Mouse (Mus musculus): ENCODE results near the gene Zfp40. TPM values are rescaled to one million over a fixed set of nuclear protein-coding genes. Genes with fewer than 3 reads are reported as not detected.
"Not testable (repeated sequence)": the region's sequence is repeated elsewhere in the genome, so short reads cannot be mapped to it uniquely, and the experiment has no call there.

Gene Zfp40
- polyA plus RNA-seq (2015; fragmentation: Nextera tagmentation; extraction: Ambion mirVana): 40.1 and 42.8 TPM in 2 replicates

DNA sequence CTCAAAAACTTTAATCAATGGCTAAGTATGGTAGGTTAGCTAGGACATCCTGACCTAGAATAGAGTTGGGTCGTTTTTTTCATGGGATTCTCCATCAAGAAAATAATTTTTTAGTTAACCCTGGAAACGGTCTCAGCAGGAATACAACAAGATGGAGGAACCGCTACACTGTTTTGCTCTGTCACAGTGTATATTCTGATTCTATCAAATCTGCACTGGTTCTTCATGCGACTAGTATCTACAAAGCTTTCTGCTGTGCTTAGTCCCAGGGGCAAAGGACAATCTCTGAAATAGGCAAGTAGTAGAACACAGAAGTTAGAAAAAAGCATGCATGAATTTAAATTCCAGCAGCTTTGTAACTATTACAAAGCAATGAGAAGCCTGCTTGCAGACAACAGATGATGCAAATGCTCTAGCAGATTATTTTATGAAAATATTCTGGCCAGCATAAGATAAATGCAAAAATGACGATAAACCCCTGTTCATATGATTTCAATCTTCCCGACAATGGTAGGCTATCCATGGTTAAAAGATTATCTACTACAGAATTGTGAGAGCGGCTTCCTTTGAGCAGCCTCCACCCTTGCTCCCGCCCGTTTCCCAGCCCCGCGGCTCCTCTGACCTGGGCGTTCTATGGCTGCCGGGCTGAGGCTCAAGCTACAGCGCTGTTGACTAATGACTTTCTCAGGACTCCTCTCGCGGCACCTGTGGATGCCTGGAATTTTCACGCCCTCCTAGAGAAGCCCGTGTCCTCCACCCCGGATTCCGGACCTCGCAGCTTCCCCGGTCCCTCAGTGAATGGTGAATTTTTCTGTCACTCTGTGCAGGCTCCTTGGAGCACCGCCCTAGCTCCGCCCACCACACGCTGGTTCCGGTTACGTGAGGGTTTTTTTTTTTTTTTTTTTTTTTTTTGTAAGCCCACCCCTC, at the start of gene Zfp40:
Gene Zfp40 (minus strand): TSS at position 800 of the 927 bp plus-strand sequence.
- H3K9me3 ChIP-seq (ENCODE audit: control insufficient read depth, low read length): no peaks in the 10 kb centered on the region
- peaks cover 14% of the 10 kb centered on the region for H3K4me1 ChIP-seq (replicated peaks; ENCODE audit: control insufficient read depth, insufficient read depth, low read length)
- H3K27ac ChIP-seq (ENCODE audit: low read length): peak within 1 kb of the TSS; percentile 87
- ATAC-seq: peak; percentile 99
- no peaks in the 10 kb centered on the region for H3K27me3 ChIP-seq (replicated peaks; ENCODE audit: control insufficient read depth, insufficient read depth, low read length)
- H3K9ac ChIP-seq (replicated peaks; ENCODE audit: low read depth, low read length): peak within 1 kb of the TSS; percentile 86
- H3K36me3 ChIP-seq (ENCODE audit: control insufficient read depth, insufficient read depth): peaks cover 6% of the 10 kb centered on the region
- WGBS: 2% methylated on average over 27 of the region's 27 CpGs
- peak within 1 kb of the TSS; percentile 92 for H3K4me3 ChIP-seq (replicated peaks; ENCODE audit: low read length)
- peak within 1 kb of the TSS; percentile 69 for H3K4me2 ChIP-seq (ENCODE audit: low read length)

GRCm38 (mm10) chr17:23218320-23218719, 25.3 kb upstream of the Zfp40 start:
- Histone ChIP-seq H3K27me3 (replicated peaks; ENCODE audit: control insufficient read depth, insufficient read depth, low read length) (no peaks in the 10 kb centered on the region), H3K4me2 (ENCODE audit: low read length) (no peak overlapping the region), H3K4me3 (replicated peaks; ENCODE audit: low read length) (no peak overlapping the region), H3K27ac (ENCODE audit: low read length) (no peak overlapping the region), H3K9ac (replicated peaks; ENCODE audit: low read depth, low read length) (no peak overlapping the region), H3K9me3 (ENCODE audit: control insufficient read depth, low read length) (no peaks in the 10 kb centered on the region), H3K4me1 (replicated peaks; ENCODE audit: control insufficient read depth, insufficient read depth, low read length) (no peaks in the 10 kb centered on the region), H3K36me3 (ENCODE audit: control insufficient read depth, insufficient read depth) (no peaks in the 10 kb centered on the region)
- WGBS: 96% methylated on average over 2 of the region's 2 CpGs
- no peak for ATAC-seq

DNA sequence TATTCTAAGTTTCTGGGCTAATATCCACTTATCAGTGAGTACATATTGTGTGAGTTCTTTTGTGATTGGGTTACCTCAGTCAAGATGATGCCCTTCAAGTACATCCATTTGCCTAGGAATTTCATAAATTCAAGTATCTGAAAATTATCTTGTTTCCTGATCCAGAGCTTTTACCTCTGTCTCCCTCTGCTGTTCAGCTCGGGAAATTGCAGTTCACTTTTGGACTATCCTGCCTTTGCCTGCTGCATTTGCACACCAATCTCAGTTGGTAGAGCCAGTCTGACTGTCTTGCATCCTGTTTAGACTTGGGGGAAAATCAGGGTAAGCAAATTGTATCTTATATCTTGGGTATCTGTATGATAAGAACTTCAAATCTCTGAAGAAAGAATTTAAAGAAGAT, 6.8 kb upstream of the Zfp40 start:
- WGBS: 0% methylated on average over 1 of the region's 1 CpGs
- ATAC-seq; H3K36me3 ChIP-seq (ENCODE audit: control insufficient read depth, insufficient read depth); H3K9me3 ChIP-seq (ENCODE audit: control insufficient read depth, low read length); H3K27me3 ChIP-seq (replicated peaks; ENCODE audit: control insufficient read depth, insufficient read depth, low read length); H3K4me3 ChIP-seq (replicated peaks; ENCODE audit: low read length); H3K4me1 ChIP-seq (replicated peaks; ENCODE audit: control insufficient read depth, insufficient read depth, low read length); H3K9ac ChIP-seq (replicated peaks; ENCODE audit: low read depth, low read length); H3K4me2 ChIP-seq (ENCODE audit: low read length); H3K27ac ChIP-seq (ENCODE audit: low read length): not testable (repeated sequence)

DNA sequence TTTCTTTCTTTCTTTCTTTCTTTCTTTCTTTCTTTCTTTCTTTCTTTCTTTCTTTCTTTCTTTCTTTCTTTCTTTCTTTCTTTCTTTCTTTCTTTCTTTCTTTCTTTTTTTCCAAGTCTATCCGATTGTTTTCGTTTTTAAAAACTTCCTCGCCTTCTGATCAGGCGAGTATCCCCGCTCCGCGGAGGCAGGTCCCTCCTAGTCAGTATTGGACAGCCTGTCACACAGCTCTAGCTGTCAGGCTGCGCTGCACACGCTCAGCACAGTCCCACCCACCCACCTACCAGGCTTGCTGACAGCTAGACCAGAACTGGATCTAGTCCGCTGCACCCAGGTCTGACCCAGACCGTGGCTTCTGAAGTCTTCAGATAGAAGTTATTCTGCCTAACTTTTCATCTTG, 389 bp upstream of the Zfp40 start:
- under 1% methylated on average over 11 of the region's 11 CpGs for WGBS

GRCm38 (mm10) chr17:23187680-23188079, 5.4 kb downstream of the Zfp40 start:
- H3K36me3 ChIP-seq (ENCODE audit: control insufficient read depth, insufficient read depth): peaks cover 22% of the 10 kb centered on the region
- ATAC-seq: no peak
- H3K27me3 ChIP-seq (replicated peaks; ENCODE audit: control insufficient read depth, insufficient read depth, low read length): no peaks in the 10 kb centered on the region
- no peak overlapping the region for H3K27ac ChIP-seq (ENCODE audit: low read length)
- H3K4me1 ChIP-seq (replicated peaks; ENCODE audit: control insufficient read depth, insufficient read depth, low read length): peaks cover 14% of the 10 kb centered on the region
- H3K4me2 ChIP-seq (ENCODE audit: low read length): no peak overlapping the region
- H3K9ac ChIP-seq (replicated peaks; ENCODE audit: low read depth, low read length): no peak overlapping the region
- no peaks in the 10 kb centered on the region for H3K9me3 ChIP-seq (ENCODE audit: control insufficient read depth, low read length)
- H3K4me3 ChIP-seq (replicated peaks; ENCODE audit: low read length): no peak overlapping the region
- WGBS: 84% methylated on average over 2 of the region's 2 CpGs

More for the DNA sequence above, 389 bp upstream of the Zfp40 start:
- H3K36me3 ChIP-seq (ENCODE audit: control insufficient read depth, insufficient read depth): peaks cover 4% of the 10 kb centered on the region
- peak overlapping the region; percentile 59 for H3K9ac ChIP-seq (replicated peaks; ENCODE audit: low read depth, low read length)
- H3K27me3 ChIP-seq (replicated peaks; ENCODE audit: control insufficient read depth, insufficient read depth, low read length): no peaks in the 10 kb centered on the region
- H3K9me3 ChIP-seq (ENCODE audit: control insufficient read depth, low read length): no peaks in the 10 kb centered on the region
- ATAC-seq: peak; percentile 95
- peak overlapping the region; percentile 58 for H3K4me3 ChIP-seq (replicated peaks; ENCODE audit: low read length)
- H3K4me2 ChIP-seq (ENCODE audit: low read length): peak overlapping the region; percentile 69
- H3K4me1 ChIP-seq (replicated peaks; ENCODE audit: control insufficient read depth, insufficient read depth, low read length): peaks cover 14% of the 10 kb centered on the region
- H3K27ac ChIP-seq (ENCODE audit: low read length): peak overlapping the region; percentile 64; the same call in 1 of the 2 replicates

Other genes with a start within 250 kb of the Zfp40 start
- gene Vmn2r-ps130, start 132.1 kb downstream of the Zfp40 start, polyA plus RNA-seq (2015; fragmentation: Nextera tagmentation; extraction: Ambion mirVana): not detected in 2 replicates
- not detected in 2 replicates for gene Vmn2r114, start 119.3 kb upstream of the Zfp40 start, polyA plus RNA-seq (2015; fragmentation: Nextera tagmentation; extraction: Ambion mirVana)
- not detected in 2 replicates for gene Vmn2r115, start 150.5 kb upstream of the Zfp40 start, polyA plus RNA-seq (2015; fragmentation: Nextera tagmentation; extraction: Ambion mirVana)
- gene Vmn2r116, start 191.4 kb upstream of the Zfp40 start, polyA plus RNA-seq (2015; fragmentation: Nextera tagmentation; extraction: Ambion mirVana): not detected in 2 replicates

All from forebrain, embryonic 16.5 days (tissue).